Mouse (Mus musculus): Measurements from ENCODE around the gene March4. TPM values are rescaled to one million over a fixed set of nuclear protein-coding genes. Genes with fewer than 3 reads are reported as not detected.

March4 gene
- total and polyA plus RNA-seq, 2 experiments from 2014 or later: 8.0 to 36.4 TPM

DNA sequence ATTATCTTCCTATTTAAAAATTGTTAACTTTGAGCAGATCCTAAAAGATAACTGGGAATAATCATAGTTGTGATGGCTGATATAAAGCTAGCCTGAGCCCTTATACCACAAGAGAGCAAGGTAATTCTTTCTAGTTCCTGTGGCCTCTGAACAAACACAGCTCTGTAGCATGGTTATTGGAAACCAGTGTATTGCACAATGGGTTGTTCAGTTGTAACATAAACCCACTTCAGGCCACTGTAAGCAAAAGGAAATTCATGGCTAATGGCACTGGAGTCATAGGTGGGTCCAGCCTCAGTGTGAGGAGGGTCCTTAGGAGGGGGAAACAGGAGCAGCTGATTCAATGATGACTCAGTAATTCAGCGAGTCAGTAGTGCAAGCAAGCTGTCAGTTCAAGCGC, 116.5 kb downstream of the March4 start:
- no peak for ATAC-seq (ENCODE audit: low FRiP score)
- no peaks in the 10 kb centered on the region for H3K36me3 ChIP-seq (ENCODE audit: insufficient read depth, low read length)
- H3K27ac ChIP-seq (ENCODE audit: low read depth, low read length): no peak overlapping the region
- whole genome bisulfite sequencing: 66% methylated on average over 2 of the region's 2 CpGs
- no peaks in the 10 kb centered on the region for H3K27me3 ChIP-seq (ENCODE audit: insufficient read depth, low read length)
- DNase-seq (ENCODE audit: low spot score): no peak
- no peak overlapping the region for H3K9ac ChIP-seq (replicated peaks; ENCODE audit: low read length, poor library complexity, severe bottlenecking)
- no peak overlapping the region for H3K4me2 ChIP-seq (ENCODE audit: low read depth, low read length, poor library complexity, severe bottlenecking)
- H3K4me1 ChIP-seq (ENCODE audit: insufficient read depth, low read length): no peaks in the 10 kb centered on the region
- no peaks in the 10 kb centered on the region for H3K9me3 ChIP-seq (ENCODE audit: low read length)
- no peak for TF ChIP-seq CTCF (IDR thresholded peaks at IDR 0.05)
- H3K4me3 ChIP-seq (ENCODE audit: low read depth, low read length): no peak overlapping the region

GRCm38 (mm10) chr1:72418744-72419655, 117.7 kb downstream of the March4 start:
- no peak overlapping the region for H3K4me2 ChIP-seq (ENCODE audit: low read depth, low read length, poor library complexity, severe bottlenecking)
- no peaks in the 10 kb centered on the region for H3K9me3 ChIP-seq (ENCODE audit: low read length)
- TF ChIP-seq CTCF (IDR thresholded peaks at IDR 0.05): no peak
- no peak overlapping the region for H3K9ac ChIP-seq (replicated peaks; ENCODE audit: low read length, poor library complexity, severe bottlenecking)
- peak; percentile 50 for DNase-seq (ENCODE audit: low spot score)
- H3K4me1 ChIP-seq (ENCODE audit: insufficient read depth, low read length): no peaks in the 10 kb centered on the region
- no peak overlapping the region for H3K27ac ChIP-seq (ENCODE audit: low read depth, low read length)
- H3K36me3 ChIP-seq (ENCODE audit: insufficient read depth, low read length): no peaks in the 10 kb centered on the region
- no peak overlapping the region for H3K4me3 ChIP-seq (ENCODE audit: low read depth, low read length)
- ATAC-seq (ENCODE audit: low FRiP score): no peak
- WGBS: 58% methylated on average over 8 of the region's 8 CpGs
- no peaks in the 10 kb centered on the region for H3K27me3 ChIP-seq (ENCODE audit: insufficient read depth, low read length)

GRCm38 (mm10) chr1:72414561-72415253, 122.0 kb downstream of the March4 start:
- Histone ChIP-seq H3K9me3 (ENCODE audit: low read length) (no peaks in the 10 kb centered on the region), H3K27me3 (ENCODE audit: insufficient read depth, low read length) (no peaks in the 10 kb centered on the region), H3K27ac (ENCODE audit: low read depth, low read length) (no peak overlapping the region), H3K4me3 (ENCODE audit: low read depth, low read length) (no peak overlapping the region), H3K36me3 (ENCODE audit: insufficient read depth, low read length) (no peaks in the 10 kb centered on the region), H3K4me1 (ENCODE audit: insufficient read depth, low read length) (no peaks in the 10 kb centered on the region), H3K9ac (replicated peaks; ENCODE audit: low read length, poor library complexity, severe bottlenecking) (no peak overlapping the region), H3K4me2 (ENCODE audit: low read depth, low read length, poor library complexity, severe bottlenecking) (no peak overlapping the region)
- DNase-seq (ENCODE audit: low spot score): peak; percentile 6
- no peak for TF ChIP-seq CTCF (IDR thresholded peaks at IDR 0.05)
- 37% methylated on average over 8 of the region's 8 CpGs for WGBS
- no peak for ATAC-seq (ENCODE audit: low FRiP score)

- no peak for TF ChIP-seq CTCF (IDR thresholded peaks at IDR 0.05)
- DNase-seq (ENCODE audit: low spot score) (peak; percentile 43), ATAC-seq (ENCODE audit: low FRiP score) (no peak)
- no peak overlapping the region for H3K27ac ChIP-seq (ENCODE audit: low read depth, low read length)
- H3K9ac ChIP-seq (replicated peaks; ENCODE audit: low read length, poor library complexity, severe bottlenecking): no peak overlapping the region
- H3K9me3 ChIP-seq (ENCODE audit: low read length): no peaks in the 10 kb centered on the region
- WGBS: 43% methylated on average over 8 of the region's 8 CpGs
- no peak overlapping the region for H3K4me2 ChIP-seq (ENCODE audit: low read depth, low read length, poor library complexity, severe bottlenecking)
- H3K36me3 ChIP-seq (ENCODE audit: insufficient read depth, low read length): no peaks in the 10 kb centered on the region
- no peaks in the 10 kb centered on the region for H3K4me1 ChIP-seq (ENCODE audit: insufficient read depth, low read length)
- no peaks in the 10 kb centered on the region for H3K27me3 ChIP-seq (ENCODE audit: insufficient read depth, low read length)
- H3K4me3 ChIP-seq (ENCODE audit: low read depth, low read length): no peak overlapping the region
Observed at GRCm38 (mm10) chr1:72414133-72414532, 122.6 kb downstream of the March4 start.

GRCm38 (mm10) chr1:72413205-72413604, 123.5 kb downstream of the March4 start:
- H3K4me1 ChIP-seq (ENCODE audit: insufficient read depth, low read length): no peaks in the 10 kb centered on the region
- H3K9ac ChIP-seq (replicated peaks; ENCODE audit: low read length, poor library complexity, severe bottlenecking): no peak overlapping the region
- H3K27ac ChIP-seq (ENCODE audit: low read depth, low read length): no peak overlapping the region
- DNase-seq (ENCODE audit: low spot score) (no peak), ATAC-seq (ENCODE audit: low FRiP score) (no peak)
- H3K36me3 ChIP-seq (ENCODE audit: insufficient read depth, low read length): no peaks in the 10 kb centered on the region
- H3K4me3 ChIP-seq (ENCODE audit: low read depth, low read length): no peak overlapping the region
- WGBS: 92% methylated on average over 8 of the region's 8 CpGs
- no peak for TF ChIP-seq CTCF (IDR thresholded peaks at IDR 0.05)
- no peaks in the 10 kb centered on the region for H3K27me3 ChIP-seq (ENCODE audit: insufficient read depth, low read length)
- no peaks in the 10 kb centered on the region for H3K9me3 ChIP-seq (ENCODE audit: low read length)
- no peak overlapping the region for H3K4me2 ChIP-seq (ENCODE audit: low read depth, low read length, poor library complexity, severe bottlenecking)

- no peak for TF ChIP-seq CTCF (IDR thresholded peaks at IDR 0.05)
- 92% methylated on average over 8 of the region's 8 CpGs for WGBS
- ATAC-seq (ENCODE audit: low FRiP score): no peak
Observed at GRCm38 (mm10) chr1:72411108-72411507, 125.6 kb downstream of the March4 start.

More at GRCm38 (mm10) chr1:72411108-72411507, 125.6 kb downstream of the March4 start:
- Histone ChIP-seq H3K27me3 (ENCODE audit: insufficient read depth, low read length) (no peaks in the 10 kb centered on the region), H3K27ac (ENCODE audit: low read depth, low read length) (no peak overlapping the region), H3K4me3 (ENCODE audit: low read depth, low read length) (no peak overlapping the region), H3K4me2 (ENCODE audit: low read depth, low read length, poor library complexity, severe bottlenecking) (no peak overlapping the region), H3K9me3 (ENCODE audit: low read length) (no peaks in the 10 kb centered on the region), H3K36me3 (ENCODE audit: insufficient read depth, low read length) (no peaks in the 10 kb centered on the region), H3K9ac (replicated peaks; ENCODE audit: low read length, poor library complexity, severe bottlenecking) (no peak overlapping the region), H3K4me1 (ENCODE audit: insufficient read depth, low read length) (no peaks in the 10 kb centered on the region)
- DNase-seq (ENCODE audit: low spot score): no peak
